ENCODE assay signal across 23 mouse cellular contexts in the genomic region with DNA sequence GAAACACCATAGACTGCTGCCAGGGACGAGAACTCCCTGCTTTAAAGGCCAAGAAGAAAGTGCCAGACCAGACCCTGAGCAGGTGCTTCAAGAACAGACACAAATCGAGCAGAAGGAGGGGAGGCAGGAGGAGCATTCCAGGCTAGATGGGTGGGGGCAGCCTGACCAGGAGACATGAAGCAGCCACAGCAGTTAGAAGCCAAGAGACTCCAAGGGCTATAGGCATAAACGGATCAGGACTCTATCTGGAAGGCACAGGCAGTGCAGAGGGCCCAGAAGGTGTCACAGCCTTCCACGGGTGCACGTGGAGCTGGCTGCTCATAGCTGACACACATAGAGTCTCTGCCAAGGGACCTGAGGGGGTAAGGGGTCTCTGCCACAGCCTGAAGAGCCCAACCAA. TPM values are rescaled to one million over a fixed set of nuclear protein-coding genes. Genes with fewer than 3 reads are reported as not detected.
"Had no signal": no experiment of that assay in that cellular context is flagged by ENCODE, and none has a peak within 500 bp of the region (broad histone marks: within the 10 kb centered on the region; RNA-seq: fewer than 3 reads in every experiment).

No protein-coding gene starts in this region.

- H3K27ac ChIP-seq: embryonic facial prominence, embryonic 10.5 days; embryonic facial prominence, embryonic 12.5 days; embryonic facial prominence, embryonic 13.5 days; embryonic facial prominence, embryonic 15.5 days; forebrain, embryonic 10.5 days; forebrain, embryonic 12.5 days; forebrain, embryonic 13.5 days; forebrain, embryonic 15.5 days; gastrocnemius, adult 2 months; heart, adult 2 months; heart, embryonic 10.5 days had no signal

- H3K4me2 ChIP-seq: embryonic facial prominence, embryonic 12.5 days; embryonic facial prominence, embryonic 13.5 days; embryonic facial prominence, embryonic 15.5 days; forebrain, embryonic 12.5 days; forebrain, embryonic 13.5 days; forebrain, embryonic 15.5 days had no signal

- H3K4me1 ChIP-seq: embryonic facial prominence, embryonic 10.5 days; embryonic facial prominence, embryonic 12.5 days; embryonic facial prominence, embryonic 13.5 days; embryonic facial prominence, embryonic 15.5 days; forebrain, embryonic 10.5 days; forebrain, embryonic 12.5 days; forebrain, embryonic 13.5 days; forebrain, embryonic 15.5 days; heart, embryonic 10.5 days had no signal

- H3K27me3 ChIP-seq: embryonic facial prominence, embryonic 12.5 days; embryonic facial prominence, embryonic 13.5 days; embryonic facial prominence, embryonic 15.5 days; forebrain, embryonic 12.5 days; forebrain, embryonic 13.5 days; forebrain, embryonic 15.5 days had no signal

- DNase-seq: cerebellum, adult 9-11 months; cerebellum, postnatal 25 days; cerebellum, postnatal 36 days; embryo, embryonic 11 days; forebrain, postnatal 0 days; gastrocnemius, adult 2 months; gastrocnemius, postnatal 14 days; gastrocnemius, postnatal 25 days; heart, adult 11 months; heart, adult 18-20 months; heart, adult 2 months had no signal

- H3K9ac ChIP-seq: embryonic facial prominence, embryonic 12.5 days; embryonic facial prominence, embryonic 13.5 days; embryonic facial prominence, embryonic 15.5 days; forebrain, embryonic 12.5 days; forebrain, embryonic 13.5 days; forebrain, embryonic 15.5 days; forebrain, postnatal 0 days had no signal

- H3K4me3 ChIP-seq: embryonic facial prominence, embryonic 10.5 days; embryonic facial prominence, embryonic 12.5 days; embryonic facial prominence, embryonic 13.5 days; embryonic facial prominence, embryonic 15.5 days; erythroblast, embryonic 14.5 days; forebrain, embryonic 10.5 days; forebrain, embryonic 12.5 days; forebrain, embryonic 13.5 days; forebrain, embryonic 15.5 days; gastrocnemius, adult 2 months; heart, adult 2 months; heart, embryonic 10.5 days had no signal

- ATAC-seq: forebrain, embryonic 13.5 days; forebrain, embryonic 14.5 days; forebrain, embryonic 15.5 days; forebrain, embryonic 16.5 days; forebrain, postnatal 0 days had no signal

- H3K9me3 ChIP-seq: embryonic facial prominence, embryonic 10.5 days; embryonic facial prominence, embryonic 12.5 days; embryonic facial prominence, embryonic 13.5 days; embryonic facial prominence, embryonic 15.5 days; forebrain, embryonic 10.5 days; forebrain, embryonic 12.5 days; forebrain, embryonic 13.5 days; forebrain, embryonic 15.5 days; heart, embryonic 10.5 days had no signal

RNA-seq across cellular contexts. Expression of gene Brd3os, which starts 18.0 kb away (rescaled TPM):
- polyA plus RNA-seq: erythroblast, embryonic 14.5 days had no signal
